Mouse (Mus musculus) thymus, postnatal 36 days (tissue): ENCODE results near the gene Tex2.
"Not testable (repeated sequence)": the region's sequence is repeated elsewhere in the genome, so short reads cannot be mapped to it uniquely, and the experiment has no call there.

Source experiments
- DNase-seq, 2 experiments: peaks; one replicate each; pipeline ENCODE4 v3.0.0; 2022; ENCODE audit warnings: mixed read lengths in 2 of 2

Tex2 gene

GRCm38 (mm10) chr11:106503425-106503717 lies 109.9 kb downstream of the Tex2 start:
- DNase-seq, result no peak

- no peak for DNase-seq
Measured at GRCm38 (mm10) chr11:106502631-106503424, 110.4 kb downstream of the Tex2 start.

- DNase-seq, result no peak
Measured at GRCm38 (mm10) chr11:106502159-106502505, 111.1 kb downstream of the Tex2 start.

- DNase-seq, result peak in 1 of 2 experiments; percentile 61
Measured at GRCm38 (mm10) chr11:106501308-106502158, 111.7 kb downstream of the Tex2 start.

GRCm38 (mm10) chr11:106500393-106501307 lies 112.6 kb downstream of the Tex2 start:
- peak; percentile 89 to 91 for DNase-seq

- no peak for DNase-seq
Measured at GRCm38 (mm10) chr11:106498739-106499379, 114.4 kb downstream of the Tex2 start.

- DNase-seq, result no peak
Measured at GRCm38 (mm10) chr11:106497926-106498325, 115.3 kb downstream of the Tex2 start.

- DNase-seq, result not testable (repeated sequence)
Measured at GRCm38 (mm10) chr11:106497009-106497408, 116.2 kb downstream of the Tex2 start.

GRCm38 (mm10) chr11:106492984-106493669 lies 120.1 kb downstream of the Tex2 start:
- no peak for DNase-seq

GRCm38 (mm10) chr11:106491393-106491792 lies 121.8 kb downstream of the Tex2 start:
- DNase-seq, result peak; percentile 47 to 68

GRCm38 (mm10) chr11:106490600-106490999 lies 122.6 kb downstream of the Tex2 start:
- not testable (repeated sequence) for DNase-seq

- DNase-seq, result no peak
Measured at GRCm38 (mm10) chr11:106490057-106490456, 123.2 kb downstream of the Tex2 start.

- no peak for DNase-seq
Measured at GRCm38 (mm10) chr11:106489036-106489693, 124.1 kb downstream of the Tex2 start.

GRCm38 (mm10) chr11:106488126-106488561 lies 125.1 kb downstream of the Tex2 start:
- DNase-seq, result no peak

- peak; percentile 93 to 97 for DNase-seq
Measured at GRCm38 (mm10) chr11:106487733-106488115, 125.5 kb downstream of the Tex2 start, which contains the start of gene Ern1. Ern1 (minus strand) TSS chr11:106487852.

- peak in 1 of 2 experiments; percentile 6 for DNase-seq
Measured at GRCm38 (mm10) chr11:106486866-106487732, 126.1 kb downstream of the Tex2 start.

GRCm38 (mm10) chr11:106486042-106486865 lies 127.0 kb downstream of the Tex2 start:
- peak in 1 of 2 experiments; percentile 16 for DNase-seq

- DNase-seq, result no peak
Measured at GRCm38 (mm10) chr11:106485611-106486010, 127.6 kb downstream of the Tex2 start.

- no peak for DNase-seq
Measured at GRCm38 (mm10) chr11:106484875-106485274, 128.3 kb downstream of the Tex2 start.
